Mouse (Mus musculus): ENCODE data around the gene Atp11a.

Gene Atp11a

GRCm38 (mm10) chr8:12756391-12757157 is at the start of gene Atp11a:
Atp11a (plus strand) TSS chr8:12757014.
- peak; percentile 83 for DNase-seq (ENCODE audit: inconsistent ontology term)

- DNase-seq (ENCODE audit: inconsistent ontology term) = no peak
Measured at GRCm38 (mm10) chr8:12711623-12712022, 45.2 kb upstream of the Atp11a start.

- DNase-seq (ENCODE audit: inconsistent ontology term) = no peak
Measured at GRCm38 (mm10) chr8:12715861-12716585, 40.8 kb upstream of the Atp11a start.

GRCm38 (mm10) chr8:12719091-12719490 is 37.7 kb upstream of the Atp11a start:
- DNase-seq (ENCODE audit: inconsistent ontology term) = no peak

GRCm38 (mm10) chr8:12728644-12729043 is 28.2 kb upstream of the Atp11a start:
- no peak for DNase-seq (ENCODE audit: inconsistent ontology term)

- DNase-seq (ENCODE audit: inconsistent ontology term) = peak; percentile 52
Measured at GRCm38 (mm10) chr8:12730780-12731179, 26.0 kb upstream of the Atp11a start.

GRCm38 (mm10) chr8:12732431-12732830 is 24.4 kb upstream of the Atp11a start:
- DNase-seq (ENCODE audit: inconsistent ontology term) = no peak

GRCm38 (mm10) chr8:12739113-12739512 is 17.7 kb upstream of the Atp11a start:
- DNase-seq (ENCODE audit: inconsistent ontology term) = no peak

- no peak for DNase-seq (ENCODE audit: inconsistent ontology term)
Measured at GRCm38 (mm10) chr8:12743390-12743789, 13.4 kb upstream of the Atp11a start.

- DNase-seq (ENCODE audit: inconsistent ontology term) = no peak
Measured at GRCm38 (mm10) chr8:12748183-12748582, 8.6 kb upstream of the Atp11a start.

GRCm38 (mm10) chr8:12749116-12749515 is 7.7 kb upstream of the Atp11a start:
- DNase-seq (ENCODE audit: inconsistent ontology term) = no peak

GRCm38 (mm10) chr8:12753054-12753453 is 3.8 kb upstream of the Atp11a start:
- peak; percentile 28 for DNase-seq (ENCODE audit: inconsistent ontology term)

GRCm38 (mm10) chr8:12754115-12754514 is 2.7 kb upstream of the Atp11a start:
- peak; percentile 52 for DNase-seq (ENCODE audit: inconsistent ontology term)

- peak; percentile 36 for DNase-seq (ENCODE audit: inconsistent ontology term)
Measured at GRCm38 (mm10) chr8:12755312-12755711, 1.5 kb upstream of the Atp11a start.

- no peak for DNase-seq (ENCODE audit: inconsistent ontology term)
Measured at GRCm38 (mm10) chr8:12755826-12756225, 988 bp upstream of the Atp11a start.

- peak; percentile 46 for DNase-seq (ENCODE audit: inconsistent ontology term)
Measured at GRCm38 (mm10) chr8:12757231-12757940, 572 bp downstream of the Atp11a start.

GRCm38 (mm10) chr8:12759963-12760362 is 3.1 kb downstream of the Atp11a start:
- DNase-seq (ENCODE audit: inconsistent ontology term) = no peak

- DNase-seq (ENCODE audit: inconsistent ontology term) = no peak
Measured at GRCm38 (mm10) chr8:12761873-12762272, 5.1 kb downstream of the Atp11a start.

- no peak for DNase-seq (ENCODE audit: inconsistent ontology term)
Measured at GRCm38 (mm10) chr8:12763565-12764108, 6.8 kb downstream of the Atp11a start.

- DNase-seq (ENCODE audit: inconsistent ontology term) = no peak
Measured at GRCm38 (mm10) chr8:12764971-12765370, 8.2 kb downstream of the Atp11a start.

GRCm38 (mm10) chr8:12767176-12767575 is 10.4 kb downstream of the Atp11a start:
- no peak for DNase-seq (ENCODE audit: inconsistent ontology term)

- DNase-seq (ENCODE audit: inconsistent ontology term) = peak; percentile 51
Measured at GRCm38 (mm10) chr8:12768747-12769146, 11.9 kb downstream of the Atp11a start.

Measured in Muller cell, postnatal 12 days (primary cell).